Mouse (Mus musculus) cortical plate, adult 2 months (tissue): ENCODE data around the gene Tead4.

ENCODE experiments used
- CTCF ChIP-seq: fragments of 200-500 bp; IDR thresholded peaks from 2 replicates; pipeline ENCODE4 v1.5.1; 2011; ENCODE audit warnings: mild to moderate bottlenecking, control low read depth, low read length; ENCODE audit not compliant: insufficient read depth; ENCODE audit errors: extremely low read depth
- POLR2A ChIP-seq: fragments of 200-500 bp; IDR thresholded peaks from 2 replicates; pipeline ENCODE4 v1.6.1; 2011; ENCODE audit warnings: mild to moderate bottlenecking, low read length, control low read depth; ENCODE audit not compliant: insufficient read depth; ENCODE audit errors: extremely low read depth

DNA sequence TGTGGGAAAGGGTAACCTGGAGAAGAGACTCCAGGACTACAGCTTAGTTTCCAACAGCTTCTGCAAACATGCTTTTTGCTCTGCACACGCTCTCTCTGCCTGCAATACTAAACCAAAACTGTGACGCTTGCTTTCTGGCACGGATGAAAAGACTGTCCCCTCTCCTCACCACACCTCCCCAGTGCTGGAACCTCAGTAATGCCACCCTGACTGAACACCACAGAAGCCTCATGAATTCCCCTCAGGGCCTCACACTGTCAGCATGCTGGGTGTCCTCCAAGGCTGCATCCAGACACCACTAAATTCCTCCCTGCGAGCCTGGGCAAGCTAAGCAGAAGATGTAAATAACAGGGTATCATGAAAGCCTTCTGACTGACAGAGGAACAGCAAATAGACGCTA is 38.3 kb upstream of the Tead4 start:
- TF ChIP-seq CTCF = no peak
- TF ChIP-seq POLR2A = no peak
